Mouse (Mus musculus): Measurements from ENCODE around the gene Ntrk2.

GRCm38 (mm10) chr13:59056859-59057258, 250.5 kb downstream of the Ntrk2 start:
- no peak for TF ChIP-seq MAX (IDR thresholded peaks at IDR 0.05; ENCODE audit: low read length)
- no peak for TF ChIP-seq CTCF (IDR thresholded peaks at IDR 0.05 in 2 of 3, conservative IDR thresholded peaks at IDR 0.05 in 1 of 3; ENCODE audit: control insufficient read depth in 1 of 3, insufficient read depth in 1 of 3, low read depth in 2 of 3, low read length in 3 of 3, poor library complexity in 1 of 3, severe bottlenecking in 1 of 3)
- no peak for TF ChIP-seq RCOR1 (IDR thresholded peaks at IDR 0.05; ENCODE audit: low read depth, low read length)
- no peak for TF ChIP-seq HCFC1 (IDR thresholded peaks at IDR 0.05; ENCODE audit: low read depth, low read length)
- TF ChIP-seq TAL1 (IDR thresholded peaks at IDR 0.05; ENCODE audit: low read length) = no peak
- no peak for TF ChIP-seq NRF1 (IDR thresholded peaks at IDR 0.05; ENCODE audit: insufficient read depth, low read depth, low read length, poor library complexity, severe bottlenecking)
- no peak for TF ChIP-seq POLR2A (IDR thresholded peaks at IDR 0.05; ENCODE audit: control insufficient read depth in 1 of 2, insufficient read depth in 1 of 2, low read depth in 1 of 2, low read length in 2 of 2, poor library complexity in 1 of 2)
- no peak for TF ChIP-seq ZC3H11A (IDR thresholded peaks at IDR 0.05; ENCODE audit: low read depth, low read length)
- TF ChIP-seq POLR2AphosphoS2 (IDR thresholded peaks at IDR 0.05; ENCODE audit: low read length) = no peak
- TF ChIP-seq ZKSCAN1 (IDR thresholded peaks at IDR 0.05; ENCODE audit: low read depth, low read length) = no peak
- TF ChIP-seq ETS1 (IDR thresholded peaks at IDR 0.05; ENCODE audit: low read depth, low read length) = no peak
- no peak for TF ChIP-seq USF2 (IDR thresholded peaks at IDR 0.05; ENCODE audit: borderline replicate concordance in 1 of 2, insufficient read depth in 1 of 2, low read depth in 1 of 2, low read length in 2 of 2)
- no peak for TF ChIP-seq MYC (IDR thresholded peaks at IDR 0.05; ENCODE audit: low read depth, low read length)
- no peak for TF ChIP-seq ZNF384 (IDR thresholded peaks at IDR 0.05; ENCODE audit: low read depth, low read length)
